Mouse (Mus musculus) retina, adult 2 months (tissue): ENCODE data around the gene Arsj.

Experiments
- DNase-seq: peaks from one replicate; pipeline ENCODE4 v3.0.0-alpha.2; 2012; ENCODE audit warnings: low read depth, low spot score

Gene Arsj

DNA sequence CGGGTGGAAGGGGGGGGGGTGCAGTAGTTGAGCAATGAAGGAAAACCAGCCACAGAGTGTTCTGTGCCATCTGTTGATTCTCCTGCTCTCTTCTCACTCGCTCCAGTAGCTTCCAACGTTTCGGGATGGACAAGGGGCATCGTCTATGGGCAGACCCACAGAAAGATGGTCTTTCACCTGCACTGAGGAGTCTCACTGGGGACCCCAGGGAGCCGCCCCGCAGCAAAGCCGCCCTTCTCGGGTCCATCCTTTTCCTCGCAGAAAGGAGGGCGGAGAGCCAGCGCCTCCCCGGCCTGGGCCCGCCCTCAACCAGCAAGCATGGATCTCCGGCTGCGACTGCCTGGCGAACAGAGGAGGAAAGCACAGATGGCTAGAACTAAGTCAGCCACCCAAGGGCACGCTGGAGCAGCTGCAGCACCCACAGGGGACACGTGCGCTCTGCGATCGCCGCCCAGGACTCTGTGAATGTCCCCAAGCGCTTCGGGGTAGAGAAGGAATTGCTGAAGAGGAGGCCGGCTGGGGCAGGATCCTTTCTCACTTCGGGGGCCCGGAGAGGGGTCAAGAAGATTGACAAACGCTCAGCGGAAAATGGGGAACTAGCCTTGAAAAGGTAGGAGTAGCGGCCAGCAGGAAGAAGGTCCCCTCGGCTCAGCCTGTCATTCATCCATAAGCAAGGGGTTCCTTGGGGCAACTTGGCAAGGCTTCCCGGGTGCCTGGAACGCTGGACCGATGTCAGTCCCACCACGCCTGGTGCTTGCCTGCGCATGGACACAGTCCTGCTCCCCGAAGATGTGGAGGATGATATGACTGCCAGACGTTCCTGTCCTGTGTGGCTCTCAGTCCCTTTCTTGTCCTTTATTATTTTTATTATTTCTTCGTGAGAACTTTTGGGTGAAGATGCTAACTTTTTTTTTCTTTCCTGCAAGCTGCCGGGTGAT lies at the start of gene Arsj:
Gene Arsj (plus strand): TSS at position 117 of the 938 bp plus-strand sequence.
- DNase-seq: no peak

DNA sequence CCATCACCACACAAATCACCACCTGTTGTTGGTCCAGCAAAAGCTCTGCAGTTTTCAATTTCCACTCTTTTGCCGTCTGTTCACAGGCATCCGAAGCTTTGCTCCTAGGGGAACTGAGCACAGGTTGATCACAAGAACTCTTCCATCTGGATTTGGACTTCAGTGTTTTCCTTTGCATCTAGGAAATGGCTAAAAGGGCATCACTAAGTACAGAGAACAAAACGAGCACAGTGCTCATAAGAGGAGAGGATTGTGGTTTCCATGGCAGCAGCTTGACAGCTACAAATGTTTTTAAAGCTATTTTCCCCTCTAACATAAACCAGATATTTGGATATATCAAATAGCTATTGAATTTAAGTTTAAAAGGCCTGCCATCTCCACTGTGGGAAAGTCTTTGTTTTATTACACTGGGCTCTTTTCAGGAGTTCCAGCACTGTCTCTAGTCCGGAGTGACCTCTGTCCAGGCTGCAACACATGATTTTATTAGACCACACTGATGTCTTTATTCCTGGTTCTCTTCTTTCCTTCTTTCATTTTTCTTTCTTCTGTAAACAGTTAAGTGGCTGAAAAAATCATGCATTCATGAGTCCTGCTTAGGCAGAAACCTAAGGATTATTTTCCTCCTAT lies 38.5 kb upstream of the Arsj start:
- DNase-seq: no peak

DNA sequence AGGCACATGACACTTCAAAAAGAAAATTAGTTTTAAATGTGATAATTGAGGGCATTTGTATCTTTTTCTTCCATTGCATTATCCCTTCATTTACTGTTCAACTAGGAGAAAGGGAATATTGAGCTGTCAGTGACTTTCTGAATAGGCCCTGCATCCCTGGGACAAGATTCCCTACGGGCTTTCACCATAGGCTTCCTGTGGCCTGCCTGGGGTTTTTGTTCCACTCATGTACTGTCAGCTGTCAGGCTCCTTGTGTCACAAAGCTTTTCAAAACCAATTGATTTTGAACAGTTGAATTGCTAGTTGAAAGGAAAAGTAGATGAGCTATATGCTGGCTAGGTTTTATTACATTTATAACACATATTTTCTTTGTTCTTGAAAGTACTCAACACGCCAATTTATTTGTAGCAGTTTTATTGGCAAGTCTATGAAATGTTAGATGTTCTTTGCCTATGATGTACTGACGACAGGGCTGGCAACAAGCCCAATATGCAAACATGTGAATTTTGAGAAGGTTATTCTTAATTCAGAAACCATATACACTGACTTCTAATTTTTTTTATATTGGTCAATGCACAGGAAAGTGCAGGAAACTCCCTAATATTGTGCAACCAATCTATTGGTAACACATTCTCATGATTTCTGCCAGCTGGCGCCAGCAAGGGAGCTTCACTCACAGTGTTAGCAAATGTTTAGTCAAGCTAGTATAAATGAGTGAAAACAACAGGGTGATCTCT lies 37.4 kb upstream of the Arsj start:
- DNase-seq: no peak

DNA sequence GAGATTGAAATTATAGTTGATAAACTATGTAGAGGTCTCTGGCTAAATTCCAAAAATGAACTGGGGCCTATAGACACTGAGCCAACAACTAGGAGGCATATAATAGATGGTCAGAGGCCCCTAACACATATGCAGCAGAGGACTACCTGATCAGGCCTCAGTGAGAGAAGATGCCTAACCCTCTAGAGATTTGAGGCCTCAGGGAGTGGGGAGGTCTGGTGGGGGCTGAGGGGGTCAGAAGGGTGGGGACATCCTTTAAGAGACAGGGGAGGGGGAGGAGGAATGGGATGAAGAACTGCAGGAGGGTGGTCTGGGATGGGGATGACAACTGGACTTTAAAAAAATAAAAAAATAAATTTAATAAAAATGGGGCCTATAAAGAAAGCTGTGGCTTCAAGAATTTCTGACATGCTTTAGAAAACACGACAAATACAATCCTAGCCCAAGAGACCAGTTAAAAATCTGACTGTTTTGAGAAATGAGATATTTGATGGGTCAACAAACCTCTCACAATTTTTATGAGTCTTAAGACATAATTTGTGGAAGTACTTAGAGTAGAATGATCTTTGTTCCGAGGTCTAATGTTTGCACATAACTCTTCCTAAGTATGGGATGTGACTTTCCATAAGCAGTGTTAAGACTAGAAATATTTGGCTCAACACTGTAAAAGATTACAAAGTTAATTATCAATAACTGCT lies 36.7 kb upstream of the Arsj start:
- DNase-seq: no peak

DNA sequence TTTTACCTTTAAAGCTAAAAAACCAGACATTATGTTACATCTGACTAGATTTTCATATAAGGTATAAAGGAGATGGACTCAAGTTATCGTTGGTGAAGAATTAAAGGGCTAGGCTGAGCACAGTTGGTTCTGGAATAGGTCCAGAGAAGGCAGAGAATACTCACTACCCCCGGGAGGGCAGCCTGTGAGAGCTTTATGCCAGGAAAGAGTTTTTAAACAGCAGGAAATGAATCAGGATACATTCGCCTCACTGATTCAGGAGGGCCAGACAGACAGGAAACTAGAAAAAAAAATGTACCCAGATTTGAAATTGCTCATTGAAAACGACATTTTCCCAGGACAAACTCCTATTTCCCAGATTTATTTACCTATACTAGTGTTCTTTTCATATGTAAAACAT lies 28.2 kb upstream of the Arsj start:
- no peak for DNase-seq

DNA sequence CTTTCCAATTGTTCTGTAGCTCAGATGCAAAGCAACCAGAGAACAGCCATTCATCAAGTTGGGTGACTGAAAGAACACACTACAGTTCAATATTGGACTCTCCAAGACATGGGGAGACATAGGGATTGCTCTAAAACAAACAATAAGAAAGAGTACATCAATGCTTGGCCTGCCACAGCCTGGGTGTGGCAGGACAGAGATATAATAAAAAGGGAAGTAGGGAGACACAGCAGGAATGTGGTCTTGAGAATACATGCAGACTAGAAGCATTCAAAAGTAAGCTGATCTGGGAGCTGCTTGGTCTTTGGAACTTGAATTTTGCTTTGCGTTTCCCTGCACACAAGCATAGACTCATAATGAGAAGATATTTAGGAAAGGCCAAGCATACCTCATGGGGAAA lies 18.7 kb upstream of the Arsj start:
- DNase-seq: no peak

DNA sequence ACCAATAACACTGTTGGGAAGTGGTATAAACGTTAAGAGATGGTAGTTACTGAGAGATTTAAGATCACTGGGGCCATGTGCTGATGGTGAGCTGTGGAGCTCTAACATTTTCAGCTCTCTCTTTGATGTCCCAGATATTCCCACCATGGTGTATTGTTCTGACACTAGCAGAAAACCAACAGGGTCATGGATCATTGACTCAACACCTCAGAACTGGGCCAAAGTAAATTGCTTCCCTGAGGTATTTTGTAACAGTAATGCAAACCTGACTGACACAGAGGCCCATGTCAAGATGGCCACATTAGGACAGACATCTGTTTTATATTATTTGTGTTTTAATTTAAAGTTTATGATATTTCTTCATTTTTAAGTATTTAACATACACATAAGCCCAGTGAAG lies 3.7 kb upstream of the Arsj start:
- DNase-seq: no peak

DNA sequence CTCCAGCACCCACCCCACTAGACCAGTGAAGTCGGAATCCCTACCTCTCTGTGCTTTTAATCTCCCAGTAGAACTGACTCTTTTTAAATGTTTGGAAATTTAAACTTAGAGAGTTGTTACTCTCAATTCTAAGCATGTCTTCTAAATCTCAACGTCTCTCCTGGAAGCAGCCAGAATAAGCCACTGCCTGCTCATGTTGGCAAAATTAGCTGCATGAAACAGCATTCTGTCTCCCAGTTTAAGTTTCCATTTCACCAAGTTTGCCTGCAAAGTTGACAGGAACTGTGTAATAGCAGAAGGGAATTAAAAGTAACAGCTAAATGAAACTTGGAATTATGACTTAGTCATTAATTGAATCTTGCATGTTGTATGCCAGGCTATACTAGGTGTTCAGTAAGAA lies 1.1 kb upstream of the Arsj start:
- DNase-seq: no peak

DNA sequence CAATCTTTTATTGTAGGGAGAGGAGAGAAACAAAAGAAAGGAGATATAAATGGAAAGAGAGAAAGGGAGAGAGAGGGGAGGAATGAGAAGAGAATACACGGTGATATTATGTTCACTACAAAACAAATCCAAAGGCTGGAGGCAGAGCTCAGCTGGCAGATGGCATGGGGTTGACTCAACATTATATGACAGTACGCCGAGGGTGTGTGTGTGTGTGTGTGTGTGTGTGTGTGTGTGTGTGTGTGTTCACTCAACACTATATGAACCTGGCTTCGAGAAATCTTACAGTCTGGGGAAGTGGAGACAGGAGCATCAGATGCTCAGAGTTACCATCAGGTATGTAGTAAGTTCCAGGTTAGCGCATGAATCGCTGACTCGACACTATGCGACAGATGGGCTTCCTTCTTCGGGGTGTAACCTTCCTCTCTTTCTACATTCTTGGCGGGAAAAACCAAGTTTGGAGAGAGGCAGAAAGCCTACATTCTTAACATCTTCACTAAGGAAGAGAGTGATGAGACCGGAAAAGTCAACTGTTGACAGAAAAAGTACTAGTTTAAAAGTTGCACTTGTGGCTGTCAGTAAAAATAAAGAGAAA lies 456 bp upstream of the Arsj start:
- no peak for DNase-seq

DNA sequence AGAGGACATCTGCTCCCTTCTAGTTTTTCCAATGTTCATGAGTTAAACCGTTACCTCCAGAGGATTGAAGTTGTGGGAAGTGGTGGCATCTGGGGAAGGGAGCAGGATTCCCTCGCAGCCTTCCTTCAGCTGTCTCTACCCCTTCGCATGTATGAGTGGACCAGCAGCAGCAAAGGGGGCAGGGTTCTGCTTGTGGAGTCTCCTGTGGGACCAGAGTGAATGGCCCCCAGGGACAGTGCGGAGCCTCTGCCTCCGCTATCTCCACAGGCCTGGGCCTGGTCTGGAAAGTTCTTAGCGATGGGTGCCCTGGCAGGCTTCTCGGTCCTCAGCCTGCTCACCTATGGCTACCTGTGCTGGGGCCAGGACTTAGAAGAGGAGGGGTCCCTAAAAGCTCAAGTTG lies 1.1 kb downstream of the Arsj start:
- DNase-seq: no peak

DNA sequence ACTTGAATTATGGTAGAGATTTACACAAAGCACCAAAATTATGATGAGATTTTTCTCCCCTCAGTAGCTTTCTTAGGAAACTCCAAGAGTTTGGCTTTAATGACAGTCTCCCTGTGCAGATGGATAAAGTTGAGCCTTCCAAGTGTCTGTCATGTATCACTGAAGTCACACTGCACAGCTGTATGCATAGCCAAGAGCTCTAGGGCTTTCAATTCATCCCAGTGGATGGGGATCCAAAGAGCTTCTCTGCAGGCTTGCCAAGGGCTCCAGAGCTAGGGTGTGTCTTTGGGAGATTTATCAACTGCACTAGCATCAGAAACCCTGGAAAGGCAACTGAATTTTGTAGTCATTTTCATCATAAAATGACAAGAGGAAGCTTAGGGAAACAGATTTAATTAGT lies 7.1 kb downstream of the Arsj start:
- DNase-seq: no peak

DNA sequence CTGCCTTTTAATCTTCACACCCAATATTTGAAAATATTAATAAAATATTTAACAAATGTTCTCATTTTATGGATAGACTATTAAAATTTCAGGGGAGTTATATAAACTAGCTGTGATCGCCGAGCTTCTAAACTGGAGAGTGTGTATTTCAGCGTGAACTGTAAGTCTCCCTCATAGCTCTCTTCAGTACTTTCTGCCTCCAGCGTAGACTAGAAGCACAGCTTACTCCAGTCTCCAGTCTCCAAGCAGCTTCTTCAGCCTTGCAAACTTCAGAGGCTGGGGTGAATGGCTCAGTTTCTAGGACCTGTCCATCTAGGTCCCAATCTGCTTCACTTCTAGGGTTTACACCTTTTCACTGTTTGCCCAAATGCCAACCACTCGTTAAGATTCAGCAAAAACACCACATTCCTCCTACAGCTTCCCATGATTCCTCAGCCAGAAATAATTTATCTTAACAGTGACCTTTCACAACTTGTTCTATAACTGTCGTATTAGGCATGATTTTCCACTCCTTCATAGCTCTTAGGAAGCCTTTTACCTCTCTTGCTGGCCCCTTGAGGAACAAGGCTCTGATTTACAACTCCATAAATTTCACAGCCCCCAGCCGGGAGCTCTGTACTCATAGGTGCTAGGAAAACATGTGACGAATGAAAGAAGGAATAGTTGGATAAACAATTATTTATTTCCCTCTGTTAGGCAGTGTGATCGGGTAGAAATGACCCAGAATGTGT lies 9.5 kb downstream of the Arsj start:
- no peak for DNase-seq

DNA sequence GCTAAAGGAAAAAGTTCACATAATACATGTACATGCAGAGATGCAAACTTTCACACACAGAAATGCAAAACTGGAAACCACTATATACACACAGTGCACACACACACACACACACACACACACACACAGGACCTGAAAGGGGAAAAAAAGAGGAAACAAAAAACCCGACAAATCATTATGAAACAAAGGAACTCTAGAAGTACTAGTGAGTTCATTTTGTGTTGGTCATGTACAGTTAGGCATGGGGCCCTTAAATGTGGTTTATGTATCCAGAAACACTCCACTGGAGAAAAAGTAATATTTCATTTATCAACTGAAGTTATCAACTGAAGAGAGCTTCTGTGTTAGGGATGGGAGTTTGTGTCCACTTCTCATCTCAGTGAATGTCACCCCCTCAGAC lies 10.2 kb downstream of the Arsj start:
- DNase-seq: no peak

DNA sequence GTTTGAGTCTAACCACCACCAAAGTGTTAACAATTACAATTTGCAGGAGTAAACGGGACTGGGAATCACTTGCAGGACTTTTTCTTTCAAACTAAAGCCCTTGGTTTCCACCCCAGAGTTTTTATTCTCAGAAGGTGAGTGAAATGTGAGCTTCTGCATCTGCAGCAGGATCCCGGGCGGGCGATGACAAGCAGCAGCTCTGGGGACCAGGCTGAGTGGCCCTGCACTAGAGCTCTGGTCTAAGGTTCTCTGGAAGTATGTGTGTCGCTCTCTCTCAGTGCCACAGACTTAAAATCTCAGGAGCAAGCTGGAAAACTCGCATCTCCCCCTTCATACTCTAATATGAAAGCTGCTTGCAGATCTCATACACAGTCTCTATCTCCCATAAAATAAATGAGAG lies 15.8 kb downstream of the Arsj start:
- DNase-seq: no peak

DNA sequence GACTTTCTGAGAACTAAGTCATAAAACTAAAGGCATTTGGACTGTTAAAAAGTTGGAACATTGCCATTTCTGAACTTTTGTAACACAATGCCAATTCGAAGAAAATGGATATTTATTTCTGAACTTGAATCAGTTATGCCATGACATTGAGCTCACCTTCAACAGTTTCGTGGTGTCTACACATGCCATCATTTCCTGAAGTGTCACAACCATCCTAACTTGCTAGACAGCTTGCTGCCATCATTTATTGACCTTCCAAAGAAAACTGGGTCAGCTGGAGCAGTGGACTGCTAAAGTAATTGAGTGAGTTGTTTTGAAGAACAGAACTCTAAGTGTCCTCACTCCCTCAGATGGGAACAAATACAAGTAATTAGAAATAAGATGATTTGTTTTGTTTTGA lies 16.2 kb downstream of the Arsj start:
- DNase-seq: no peak

DNA sequence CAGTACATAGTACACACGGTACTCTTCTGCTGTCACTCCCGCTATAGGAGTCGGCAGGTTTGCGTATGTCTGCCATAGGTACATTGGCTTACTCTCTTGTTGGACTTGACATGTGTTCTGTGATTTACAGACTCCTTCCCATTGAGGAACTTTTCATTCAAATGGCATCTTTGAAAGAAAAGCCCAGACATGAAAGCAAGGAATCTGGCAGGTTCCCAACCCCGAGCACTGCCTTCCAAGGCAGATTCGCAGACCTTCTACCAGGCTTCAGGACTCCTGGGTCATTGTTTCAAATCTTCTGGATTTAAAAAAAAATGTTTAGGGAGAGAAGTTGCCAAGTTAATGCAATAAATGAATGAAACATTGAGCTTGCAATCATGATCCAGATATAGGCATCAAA lies 19.8 kb downstream of the Arsj start:
- no peak for DNase-seq

DNA sequence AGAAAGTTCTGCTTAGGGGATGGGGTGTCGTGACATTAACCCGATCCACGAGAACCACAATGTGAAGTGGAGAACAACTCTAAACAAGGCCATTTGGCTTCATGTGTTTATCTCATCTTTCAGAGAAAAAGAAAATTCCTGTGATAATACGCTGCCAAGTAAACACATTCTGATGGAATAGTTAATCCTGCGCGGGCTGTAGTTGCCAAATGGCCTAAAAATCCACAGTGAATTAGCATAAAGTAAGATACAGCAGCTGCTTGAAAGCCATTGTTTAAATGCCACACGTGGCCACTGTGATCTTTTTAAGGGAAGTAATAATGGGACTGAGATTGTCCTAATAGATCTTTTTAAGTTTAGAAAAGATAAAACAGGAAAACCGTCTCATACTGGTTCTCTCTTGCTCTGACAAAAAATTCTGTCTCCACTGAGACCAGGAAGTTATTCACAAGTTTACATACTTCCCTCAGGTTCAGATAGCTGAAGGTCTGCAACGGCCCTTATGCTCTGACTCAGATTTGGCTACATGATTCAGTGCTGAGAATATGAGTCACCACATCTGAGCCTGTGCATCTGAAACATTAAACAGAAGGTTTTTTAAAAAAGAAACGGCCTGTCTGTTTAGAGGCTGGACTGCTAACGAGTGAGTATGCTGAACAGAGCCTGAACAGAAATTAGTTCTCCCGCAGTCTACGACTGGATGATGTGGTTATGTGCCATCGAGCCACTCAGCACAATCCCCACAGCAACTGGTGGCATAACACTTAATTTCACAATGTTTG lies 21.4 kb downstream of the Arsj start:
- no peak for DNase-seq

DNA sequence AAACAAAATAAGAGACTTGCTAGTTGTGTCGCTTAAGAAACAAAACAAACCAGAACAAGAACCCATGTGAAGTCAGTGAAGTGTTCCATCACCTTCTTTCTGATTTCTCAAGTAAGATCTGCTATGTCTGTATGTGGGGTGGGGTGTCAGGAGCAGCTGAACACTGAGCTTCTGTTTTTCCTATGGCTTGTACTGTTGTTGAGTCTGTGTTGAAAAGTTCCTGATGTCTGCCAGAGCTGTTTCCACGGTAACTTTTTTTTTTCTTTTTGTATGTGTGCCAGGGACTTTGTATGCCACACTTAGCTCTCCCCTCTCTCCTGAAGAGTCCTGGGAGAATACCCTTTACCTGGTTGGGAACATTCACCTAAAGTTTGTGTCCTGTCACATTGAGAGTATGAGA lies 34.0 kb downstream of the Arsj start:
- no peak for DNase-seq

DNA sequence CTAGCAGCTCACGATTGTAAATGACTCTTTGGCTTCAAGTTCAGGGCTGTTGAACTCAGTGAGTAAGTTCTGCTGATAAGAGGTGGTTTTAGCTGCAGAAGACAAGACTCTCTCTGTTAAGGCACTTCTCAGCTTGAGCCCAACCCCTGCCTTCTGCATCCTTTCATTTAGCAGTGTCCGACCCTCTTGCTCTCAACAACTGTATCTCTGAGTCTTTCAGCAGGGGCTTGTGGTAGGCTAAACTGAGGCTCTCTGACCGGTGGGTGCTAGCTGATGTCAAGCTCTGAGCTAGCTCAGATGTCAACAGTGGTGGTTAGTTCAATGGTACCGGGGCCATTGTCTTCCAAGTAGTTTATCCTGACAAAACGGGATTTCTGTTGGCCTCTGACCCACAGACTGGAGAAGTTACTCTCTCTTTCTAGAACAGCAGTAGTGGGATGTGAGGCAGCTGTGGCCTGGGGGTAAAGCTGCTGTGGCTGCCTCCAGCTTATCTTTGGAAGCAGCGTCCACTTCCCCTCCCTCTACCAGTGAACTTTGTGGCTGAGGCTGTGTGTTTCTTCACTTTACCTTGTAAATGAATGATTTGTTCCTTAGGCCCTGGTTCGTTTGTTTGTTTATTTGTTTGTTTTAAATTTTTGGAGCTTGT lies 34.6 kb downstream of the Arsj start:
- DNase-seq: no peak

DNA sequence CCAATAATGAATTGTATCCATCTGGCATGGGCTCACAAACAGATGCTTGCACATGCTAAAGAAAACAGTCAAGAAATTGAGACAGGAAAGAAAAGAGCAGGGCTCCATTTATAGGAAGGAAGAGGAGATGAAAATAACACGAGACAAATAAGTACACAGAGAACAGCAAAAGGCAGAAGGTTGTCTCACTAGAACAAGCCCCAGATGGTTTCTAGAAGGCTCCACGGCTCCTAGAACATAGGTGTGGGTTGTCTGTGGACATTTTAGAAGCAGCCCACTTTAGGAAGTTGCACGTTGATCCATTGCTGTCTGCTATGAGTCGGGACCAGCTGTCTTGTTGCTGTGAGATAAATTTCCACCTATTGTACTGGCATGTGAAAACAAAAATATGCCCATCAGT lies 37.2 kb downstream of the Arsj start:
- DNase-seq: no peak
